Mouse (Mus musculus): ENCODE results near the gene C2cd2l.
"Not testable (repeated sequence)": the region's sequence is repeated elsewhere in the genome, so short reads cannot be mapped to it uniquely, and the experiment has no call there.

DNA sequence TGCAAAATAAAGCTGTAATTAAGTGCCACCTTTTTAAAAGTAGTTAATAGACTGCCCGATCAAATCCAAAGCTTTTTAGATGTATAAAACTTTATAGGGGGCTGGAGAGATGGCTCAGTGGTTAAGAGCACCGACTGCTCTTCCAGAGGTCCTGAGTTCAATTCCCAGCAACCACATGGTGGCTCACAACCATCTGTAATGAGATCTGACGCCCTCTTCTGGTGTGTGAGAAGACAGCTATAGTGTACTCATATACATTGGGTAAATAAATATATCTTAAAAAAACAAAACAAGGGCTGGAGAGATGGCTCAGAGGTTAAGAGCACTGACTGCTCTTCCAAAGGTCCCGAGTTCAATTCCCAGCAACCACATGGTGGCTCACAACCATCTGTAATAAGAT lies 41.8 kb upstream of the C2cd2l start:
- TF ChIP-seq MAX (IDR thresholded peaks at IDR 0.05); CTCF (IDR thresholded peaks at IDR 0.05; ENCODE audit: control insufficient read depth, insufficient read depth, insufficient read length): not testable (repeated sequence)
